Mouse (Mus musculus): Measurements from ENCODE around the gene Pphln1. TPM values are rescaled to one million over a fixed set of nuclear protein-coding genes. Genes with fewer than 3 reads are reported as not detected.
A peak's percentile ranks its signal among the peaks of the same experiment; 100 is the strongest.

The Pphln1 gene
- polyA plus RNA-seq, 1 experiment from 2014 or later, result 51.0 TPM

GRCm38 (mm10) chr15:93481112-93481511, 83.0 kb downstream of the Pphln1 start:
- no peak overlapping the region for H3K9ac ChIP-seq (replicated peaks; ENCODE audit: low read depth, low read length)
- ATAC-seq, result no peak

GRCm38 (mm10) chr15:93484261-93484710, 86.1 kb downstream of the Pphln1 start:
- no peaks in the 10 kb centered on the region for H3K36me3 ChIP-seq (ENCODE audit: control insufficient read depth, insufficient read depth)
- H3K27me3 ChIP-seq (replicated peaks; ENCODE audit: control insufficient read depth, insufficient read depth, low read length), result no peaks in the 10 kb centered on the region
- 75% methylated on average over 7 of the region's 7 CpGs for WGBS
- H3K4me1 ChIP-seq (replicated peaks; ENCODE audit: control insufficient read depth, insufficient read depth, low read length), result no peaks in the 10 kb centered on the region
- H3K4me3 ChIP-seq (replicated peaks; ENCODE audit: low read length), result no peak overlapping the region
- 0 out of 2 replicates have a peak, but pooled peaks have one; percentile 31 for ATAC-seq
- H3K27ac ChIP-seq (ENCODE audit: low read length), result no peak overlapping the region
- H3K9ac ChIP-seq (replicated peaks; ENCODE audit: low read depth, low read length), result no peak overlapping the region
- H3K4me2 ChIP-seq (ENCODE audit: low read length), result no peak overlapping the region
- H3K9me3 ChIP-seq (ENCODE audit: control insufficient read depth, low read length), result no peaks in the 10 kb centered on the region

More at GRCm38 (mm10) chr15:93481112-93481511, 83.0 kb downstream of the Pphln1 start:
- Histone ChIP-seq H3K27ac (ENCODE audit: low read length) (no peak overlapping the region), H3K36me3 (ENCODE audit: control insufficient read depth, insufficient read depth) (no peaks in the 10 kb centered on the region), H3K4me1 (replicated peaks; ENCODE audit: control insufficient read depth, insufficient read depth, low read length) (no peaks in the 10 kb centered on the region), H3K9me3 (ENCODE audit: control insufficient read depth, low read length) (no peaks in the 10 kb centered on the region), H3K4me2 (ENCODE audit: low read length) (no peak overlapping the region), H3K4me3 (replicated peaks; ENCODE audit: low read length) (no peak overlapping the region), H3K27me3 (replicated peaks; ENCODE audit: control insufficient read depth, insufficient read depth, low read length) (no peaks in the 10 kb centered on the region)
- WGBS, result 90% methylated on average over 10 of the region's 10 CpGs

- no peaks in the 10 kb centered on the region for H3K27me3 ChIP-seq (replicated peaks; ENCODE audit: control insufficient read depth, insufficient read depth, low read length)
- no peak overlapping the region for H3K4me2 ChIP-seq (ENCODE audit: low read length)
- no peak overlapping the region for H3K9ac ChIP-seq (replicated peaks; ENCODE audit: low read depth, low read length)
- WGBS, result 65% methylated on average over 3 of the region's 3 CpGs
- no peaks in the 10 kb centered on the region for H3K9me3 ChIP-seq (ENCODE audit: control insufficient read depth, low read length)
- H3K4me3 ChIP-seq (replicated peaks; ENCODE audit: low read length), result no peak overlapping the region
- H3K36me3 ChIP-seq (ENCODE audit: control insufficient read depth, insufficient read depth), result no peaks in the 10 kb centered on the region
- H3K4me1 ChIP-seq (replicated peaks; ENCODE audit: control insufficient read depth, insufficient read depth, low read length), result no peaks in the 10 kb centered on the region
- no peak for ATAC-seq
- H3K27ac ChIP-seq (ENCODE audit: low read length), result no peak overlapping the region
Observed at GRCm38 (mm10) chr15:93485252-93485651, 87.1 kb downstream of the Pphln1 start.

- H3K9ac ChIP-seq (replicated peaks; ENCODE audit: low read depth, low read length), result no peak overlapping the region
- no peaks in the 10 kb centered on the region for H3K27me3 ChIP-seq (replicated peaks; ENCODE audit: control insufficient read depth, insufficient read depth, low read length)
- H3K27ac ChIP-seq (ENCODE audit: low read length), result no peak overlapping the region
- 85% methylated on average over 7 of the region's 7 CpGs for WGBS
- ATAC-seq, result no peak
- H3K9me3 ChIP-seq (ENCODE audit: control insufficient read depth, low read length), result no peaks in the 10 kb centered on the region
- no peak overlapping the region for H3K4me2 ChIP-seq (ENCODE audit: low read length)
- no peaks in the 10 kb centered on the region for H3K4me1 ChIP-seq (replicated peaks; ENCODE audit: control insufficient read depth, insufficient read depth, low read length)
- H3K4me3 ChIP-seq (replicated peaks; ENCODE audit: low read length), result no peak overlapping the region
- H3K36me3 ChIP-seq (ENCODE audit: control insufficient read depth, insufficient read depth), result no peaks in the 10 kb centered on the region
Observed at GRCm38 (mm10) chr15:93486066-93486465, 87.9 kb downstream of the Pphln1 start.

GRCm38 (mm10) chr15:93489597-93489996, 91.4 kb downstream of the Pphln1 start:
- Histone ChIP-seq H3K4me2 (ENCODE audit: low read length) (no peak overlapping the region), H3K27me3 (replicated peaks; ENCODE audit: control insufficient read depth, insufficient read depth, low read length) (no peaks in the 10 kb centered on the region), H3K4me1 (replicated peaks; ENCODE audit: control insufficient read depth, insufficient read depth, low read length) (no peaks in the 10 kb centered on the region), H3K36me3 (ENCODE audit: control insufficient read depth, insufficient read depth) (no peaks in the 10 kb centered on the region), H3K9ac (replicated peaks; ENCODE audit: low read depth, low read length) (no peak overlapping the region), H3K27ac (ENCODE audit: low read length) (no peak overlapping the region), H3K9me3 (ENCODE audit: control insufficient read depth, low read length) (no peaks in the 10 kb centered on the region), H3K4me3 (replicated peaks; ENCODE audit: low read length) (no peak overlapping the region)
- 74% methylated on average over 4 of the region's 4 CpGs for WGBS
- no peak for ATAC-seq

- H3K27ac ChIP-seq (ENCODE audit: low read length), result no peak overlapping the region
- 0 out of 2 replicates have a peak, but pooled peaks cover 2% of the 10 kb centered on the region for H3K36me3 ChIP-seq (ENCODE audit: control insufficient read depth, insufficient read depth)
- H3K9ac ChIP-seq (replicated peaks; ENCODE audit: low read depth, low read length), result no peak overlapping the region
- WGBS, result 90% methylated on average over 7 of the region's 7 CpGs
- ATAC-seq, result no peak
- no peaks in the 10 kb centered on the region for H3K4me1 ChIP-seq (replicated peaks; ENCODE audit: control insufficient read depth, insufficient read depth, low read length)
- H3K4me2 ChIP-seq (ENCODE audit: low read length), result no peak overlapping the region
- H3K9me3 ChIP-seq (ENCODE audit: control insufficient read depth, low read length), result no peaks in the 10 kb centered on the region
- H3K4me3 ChIP-seq (replicated peaks; ENCODE audit: low read length), result no peak overlapping the region
- no peaks in the 10 kb centered on the region for H3K27me3 ChIP-seq (replicated peaks; ENCODE audit: control insufficient read depth, insufficient read depth, low read length)
Observed at GRCm38 (mm10) chr15:93494700-93495099, 96.5 kb downstream of the Pphln1 start.

- no peak for ATAC-seq
- Histone ChIP-seq H3K4me3 (replicated peaks; ENCODE audit: low read length) (no peak overlapping the region), H3K9ac (replicated peaks; ENCODE audit: low read depth, low read length) (no peak overlapping the region)
Observed at GRCm38 (mm10) chr15:93499866-93500265, 101.7 kb downstream of the Pphln1 start.

GRCm38 (mm10) chr15:93502703-93503102, 104.6 kb downstream of the Pphln1 start:
- Histone ChIP-seq H3K27me3 (replicated peaks; ENCODE audit: control insufficient read depth, insufficient read depth, low read length) (no peaks in the 10 kb centered on the region), H3K4me2 (ENCODE audit: low read length) (no peak overlapping the region), H3K9ac (replicated peaks; ENCODE audit: low read depth, low read length) (no peak overlapping the region), H3K4me1 (replicated peaks; ENCODE audit: control insufficient read depth, insufficient read depth, low read length) (peaks cover 3% of the 10 kb centered on the region; the same call in 1 of the 2 replicates), H3K4me3 (replicated peaks; ENCODE audit: low read length) (no peak overlapping the region), H3K36me3 (ENCODE audit: control insufficient read depth, insufficient read depth) (peaks cover 9% of the 10 kb centered on the region; the same call in 1 of the 2 replicates), H3K9me3 (ENCODE audit: control insufficient read depth, low read length) (no peaks in the 10 kb centered on the region), H3K27ac (ENCODE audit: low read length) (no peak overlapping the region)
- ATAC-seq, result no peak
- WGBS, result 93% methylated on average over 9 of the region's 9 CpGs

More at GRCm38 (mm10) chr15:93499866-93500265, 101.7 kb downstream of the Pphln1 start:
- no peaks in the 10 kb centered on the region for H3K9me3 ChIP-seq (ENCODE audit: control insufficient read depth, low read length)
- H3K27me3 ChIP-seq (replicated peaks; ENCODE audit: control insufficient read depth, insufficient read depth, low read length), result no peaks in the 10 kb centered on the region
- no peak overlapping the region for H3K27ac ChIP-seq (ENCODE audit: low read length)
- 50% methylated on average over 9 of the region's 9 CpGs for WGBS
- H3K4me2 ChIP-seq (ENCODE audit: low read length), result no peak overlapping the region
- H3K36me3 ChIP-seq (ENCODE audit: control insufficient read depth, insufficient read depth), result peaks cover 9% of the 10 kb centered on the region; the same call in 1 of the 2 replicates
- peaks cover 3% of the 10 kb centered on the region; the same call in 1 of the 2 replicates for H3K4me1 ChIP-seq (replicated peaks; ENCODE audit: control insufficient read depth, insufficient read depth, low read length)

GRCm38 (mm10) chr15:93503201-93503745, 105.1 kb downstream of the Pphln1 start:
- Histone ChIP-seq H3K27ac (ENCODE audit: low read length) (no peak overlapping the region), H3K4me2 (ENCODE audit: low read length) (no peak overlapping the region), H3K9ac (replicated peaks; ENCODE audit: low read depth, low read length) (no peak overlapping the region), H3K4me1 (replicated peaks; ENCODE audit: control insufficient read depth, insufficient read depth, low read length) (peaks cover 3% of the 10 kb centered on the region; the same call in 1 of the 2 replicates), H3K27me3 (replicated peaks; ENCODE audit: control insufficient read depth, insufficient read depth, low read length) (no peaks in the 10 kb centered on the region), H3K9me3 (ENCODE audit: control insufficient read depth, low read length) (no peaks in the 10 kb centered on the region), H3K4me3 (replicated peaks; ENCODE audit: low read length) (no peak overlapping the region), H3K36me3 (ENCODE audit: control insufficient read depth, insufficient read depth) (peaks cover 9% of the 10 kb centered on the region; the same call in 1 of the 2 replicates)
- WGBS, result 90% methylated on average over 35 of the region's 35 CpGs
- ATAC-seq, result no peak

Data from forebrain, embryonic 16.5 days (tissue).